Mouse (Mus musculus) adrenal gland, postnatal 25 days (tissue): Measurements from ENCODE around the gene Tmem212. TPM values are rescaled to one million over a fixed set of nuclear protein-coding genes. Genes with fewer than 3 reads are reported as not detected.

Experiments
- DNase-seq: peaks from one replicate; pipeline ENCODE4 v3.0.0; 2021; ENCODE audit warnings: mixed read lengths
- total RNA-seq: library from RNA; stranded (reverse); gene quantifications from 2 replicates; pipeline ENCODE4 v1.2.3, GENCODE M21; 2021

The Tmem212 gene
- total RNA-seq, 1 experiment from 2014 or later: not detected

- DNase-seq: no peak
Measured at GRCm38 (mm10) chr3:27899012-27899726, 3.0 kb upstream of the Tmem212 start.

GRCm38 (mm10) chr3:27898178-27898577 lies 2.0 kb upstream of the Tmem212 start:
- no peak for DNase-seq

GRCm38 (mm10) chr3:27886578-27886977 lies 9.6 kb downstream of the Tmem212 start:
- DNase-seq: no peak

GRCm38 (mm10) chr3:27885585-27885984 lies 10.6 kb downstream of the Tmem212 start:
- no peak for DNase-seq

GRCm38 (mm10) chr3:27881897-27882835 lies 14.0 kb downstream of the Tmem212 start:
- no peak for DNase-seq

GRCm38 (mm10) chr3:27878854-27879610 lies 17.1 kb downstream of the Tmem212 start:
- DNase-seq: no peak

GRCm38 (mm10) chr3:27873268-27874073 lies 22.7 kb downstream of the Tmem212 start:
- no peak for DNase-seq

GRCm38 (mm10) chr3:27872429-27872828 lies 23.7 kb downstream of the Tmem212 start:
- no peak for DNase-seq

- no peak for DNase-seq
Measured at GRCm38 (mm10) chr3:27871891-27872290, 24.3 kb downstream of the Tmem212 start.

GRCm38 (mm10) chr3:27871371-27871770 lies 24.8 kb downstream of the Tmem212 start:
- no peak for DNase-seq

GRCm38 (mm10) chr3:27868681-27869080 lies 27.5 kb downstream of the Tmem212 start:
- no peak for DNase-seq

GRCm38 (mm10) chr3:27867731-27868130 lies 28.4 kb downstream of the Tmem212 start:
- no peak for DNase-seq

- DNase-seq: peak; percentile 53
Measured at GRCm38 (mm10) chr3:27862821-27863740, 33.1 kb downstream of the Tmem212 start.

GRCm38 (mm10) chr3:27861601-27862000 lies 34.6 kb downstream of the Tmem212 start:
- peak; percentile 84 for DNase-seq

GRCm38 (mm10) chr3:27861086-27861485 lies 35.1 kb downstream of the Tmem212 start:
- DNase-seq: no peak

GRCm38 (mm10) chr3:27859161-27859561 lies 37.0 kb downstream of the Tmem212 start:
- DNase-seq: no peak

- no peak for DNase-seq
Measured at GRCm38 (mm10) chr3:27858441-27859115, 37.6 kb downstream of the Tmem212 start.

- no peak for DNase-seq
Measured at GRCm38 (mm10) chr3:27856288-27856687, 39.9 kb downstream of the Tmem212 start.

- no peak for DNase-seq
Measured at GRCm38 (mm10) chr3:27854431-27855180, 41.6 kb downstream of the Tmem212 start.
